Mouse (Mus musculus): ENCODE results near the gene Mrtfb. TPM values are rescaled to one million over a fixed set of nuclear protein-coding genes. Genes with fewer than 3 reads are reported as not detected.

The Mrtfb gene
- polyA plus RNA-seq, 1 experiment from 2014 or later: 14.9 TPM

DNA sequence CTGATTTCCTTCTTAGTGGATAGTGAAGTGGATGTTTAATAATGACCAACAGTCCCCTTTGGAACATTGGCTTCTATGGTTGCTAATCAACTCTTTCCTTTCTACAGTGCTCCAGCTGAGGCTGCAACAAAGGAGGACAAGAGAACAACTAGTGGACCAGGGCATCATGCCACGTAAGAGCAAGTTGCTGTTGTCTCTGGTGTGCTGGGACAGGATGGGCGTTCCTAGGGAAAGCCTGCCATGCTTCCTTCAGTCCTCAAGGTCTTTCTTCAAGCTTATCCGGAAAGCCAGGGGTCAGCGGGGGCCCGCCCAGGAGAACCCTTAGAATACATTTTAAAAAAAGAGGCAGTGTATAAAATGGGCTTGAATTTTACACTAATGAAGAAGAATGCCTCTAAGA lies 121.9 kb downstream of the Mrtfb start:
- no peak overlapping the region for H3K4me2 ChIP-seq (ENCODE audit: low read length)
- H3K4me3 ChIP-seq (replicated peaks; ENCODE audit: low read depth, low read length): no peak overlapping the region
- no peak overlapping the region for H3K9ac ChIP-seq (replicated peaks; ENCODE audit: low read length)
- ATAC-seq (ENCODE audit: low FRiP score, low TSS enrichment) (no peak), DNase-seq (no peak)
- no peaks in the 10 kb centered on the region for H3K27me3 ChIP-seq (ENCODE audit: control insufficient read depth, insufficient read depth, low read length)
- no peaks in the 10 kb centered on the region for H3K9me3 ChIP-seq (ENCODE audit: control insufficient read depth, low read length)
- no peaks in the 10 kb centered on the region for H3K36me3 ChIP-seq (ENCODE audit: control insufficient read depth, insufficient read depth, low read length)
- 87% methylated on average over 5 of the region's 5 CpGs for WGBS
- H3K27ac ChIP-seq (replicated peaks; ENCODE audit: low read depth, low read length): no peak overlapping the region
- H3K4me1 ChIP-seq (ENCODE audit: control insufficient read depth, insufficient read depth, low read length): no peaks in the 10 kb centered on the region

DNA sequence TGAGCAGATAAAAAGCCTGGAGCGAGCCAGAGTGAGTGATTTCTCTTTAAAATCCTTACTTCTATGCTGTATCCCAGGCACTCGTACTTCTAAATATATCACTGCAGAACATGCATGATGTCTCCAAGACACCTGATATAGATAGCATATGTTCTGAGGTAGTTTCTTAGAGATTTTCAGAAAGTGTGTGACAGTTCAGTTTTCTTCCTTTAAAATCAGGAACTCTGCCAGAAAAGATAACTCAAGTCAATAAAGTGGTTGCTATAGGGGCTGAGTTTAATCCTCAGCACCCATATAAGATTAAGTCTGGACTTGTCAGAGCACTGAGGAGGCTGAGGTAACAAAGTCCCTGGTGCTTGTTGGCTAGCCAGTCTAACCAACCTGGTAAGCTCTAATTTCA lies 123.6 kb downstream of the Mrtfb start:
- Histone ChIP-seq H3K4me1 (ENCODE audit: control insufficient read depth, insufficient read depth, low read length) (no peaks in the 10 kb centered on the region), H3K27ac (replicated peaks; ENCODE audit: low read depth, low read length) (no peak overlapping the region), H3K27me3 (ENCODE audit: control insufficient read depth, insufficient read depth, low read length) (no peaks in the 10 kb centered on the region), H3K4me3 (replicated peaks; ENCODE audit: low read depth, low read length) (no peak overlapping the region), H3K9me3 (ENCODE audit: control insufficient read depth, low read length) (no peaks in the 10 kb centered on the region), H3K9ac (replicated peaks; ENCODE audit: low read length) (no peak overlapping the region), H3K4me2 (ENCODE audit: low read length) (no peak overlapping the region), H3K36me3 (ENCODE audit: control insufficient read depth, insufficient read depth, low read length) (peaks cover 8% of the 10 kb centered on the region)
- DNase-seq: no peak
- no peak for ATAC-seq (ENCODE audit: low FRiP score, low TSS enrichment)
- WGBS: 89% methylated on average over 2 of the region's 2 CpGs

DNA sequence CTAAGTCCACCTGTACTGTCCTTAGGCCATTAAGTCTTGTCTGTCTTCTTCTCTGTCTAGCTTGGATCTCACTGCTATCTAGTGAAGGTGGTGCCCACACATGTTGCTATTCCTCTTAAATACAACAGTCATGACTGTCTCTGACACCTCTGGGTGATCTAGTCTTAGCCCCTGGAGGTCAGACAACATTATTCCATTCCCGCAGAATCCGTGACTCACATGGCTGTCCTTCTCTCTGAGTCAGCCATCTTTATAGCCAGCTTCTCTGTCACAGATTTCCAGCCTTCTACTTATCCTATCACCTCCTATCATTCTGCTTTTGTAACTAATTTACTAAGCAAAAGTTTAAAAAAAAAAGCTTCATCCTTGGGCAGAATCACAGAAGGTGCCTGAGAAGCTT lies 125.5 kb downstream of the Mrtfb start:
- H3K9ac ChIP-seq (replicated peaks; ENCODE audit: low read length): no peak overlapping the region
- H3K4me2 ChIP-seq (ENCODE audit: low read length): no peak overlapping the region
- no peak for DNase-seq

DNA sequence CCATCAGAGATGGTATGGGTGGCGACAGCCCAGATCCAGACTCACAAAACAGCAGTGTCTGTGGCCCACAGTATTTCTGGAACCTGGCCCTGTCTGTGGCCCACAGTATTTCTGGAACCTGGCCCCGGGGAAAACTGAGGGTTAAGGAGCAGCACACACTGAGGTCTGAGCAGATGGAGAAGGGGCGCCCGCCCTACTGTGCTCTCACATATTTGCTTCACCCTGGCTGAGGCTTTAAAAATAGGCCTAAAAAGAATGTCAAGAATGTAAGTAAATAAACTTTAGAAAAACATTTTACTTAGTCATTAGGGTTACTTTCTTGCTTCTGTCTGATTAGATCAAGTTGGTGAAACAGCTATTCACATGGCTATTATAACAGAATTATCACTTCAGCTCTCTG lies 131.0 kb downstream of the Mrtfb start:
- Histone ChIP-seq H3K4me2 (ENCODE audit: low read length) (no peak overlapping the region), H3K9ac (replicated peaks; ENCODE audit: low read length) (no peak overlapping the region), H3K4me3 (replicated peaks; ENCODE audit: low read depth, low read length) (no peak overlapping the region), H3K9me3 (ENCODE audit: control insufficient read depth, low read length) (no peaks in the 10 kb centered on the region), H3K27me3 (ENCODE audit: control insufficient read depth, insufficient read depth, low read length) (no peaks in the 10 kb centered on the region), H3K27ac (replicated peaks; ENCODE audit: low read depth, low read length) (no peak overlapping the region), H3K4me1 (ENCODE audit: control insufficient read depth, insufficient read depth, low read length) (no peaks in the 10 kb centered on the region), H3K36me3 (ENCODE audit: control insufficient read depth, insufficient read depth, low read length) (peaks cover 36% of the 10 kb centered on the region)
- 92% methylated on average over 4 of the region's 4 CpGs for WGBS
- DNase-seq (no peak), ATAC-seq (ENCODE audit: low FRiP score, low TSS enrichment) (no peak)

More for the DNA sequence above, 125.5 kb downstream of the Mrtfb start:
- H3K27me3 ChIP-seq (ENCODE audit: control insufficient read depth, insufficient read depth, low read length): no peaks in the 10 kb centered on the region
- peaks cover 23% of the 10 kb centered on the region for H3K36me3 ChIP-seq (ENCODE audit: control insufficient read depth, insufficient read depth, low read length)
- no peaks in the 10 kb centered on the region for H3K4me1 ChIP-seq (ENCODE audit: control insufficient read depth, insufficient read depth, low read length)
- no peak overlapping the region for H3K4me3 ChIP-seq (replicated peaks; ENCODE audit: low read depth, low read length)
- ATAC-seq (ENCODE audit: low FRiP score, low TSS enrichment): no peak
- H3K9me3 ChIP-seq (ENCODE audit: control insufficient read depth, low read length): no peaks in the 10 kb centered on the region
- no peak overlapping the region for H3K27ac ChIP-seq (replicated peaks; ENCODE audit: low read depth, low read length)
- 93% methylated on average over 2 of the region's 2 CpGs for WGBS

DNA sequence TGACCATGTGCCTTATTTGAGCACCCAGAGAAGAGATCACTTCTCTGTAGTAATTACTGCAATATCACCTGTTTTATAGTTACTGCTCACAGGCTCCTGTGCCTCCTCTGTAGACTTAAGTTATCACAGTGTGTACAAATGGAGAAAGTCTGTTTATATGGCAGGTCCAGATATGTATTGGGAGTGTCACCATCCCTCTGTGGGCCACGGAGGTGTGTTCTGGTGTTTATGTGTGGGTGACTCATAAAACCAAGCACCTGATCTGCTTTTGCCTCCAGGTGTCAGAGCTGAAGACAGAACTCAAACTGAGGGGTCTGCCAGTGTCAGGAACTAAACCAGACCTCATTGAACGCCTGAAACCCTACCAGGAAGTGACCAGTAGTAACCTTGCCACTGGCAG lies 144.1 kb downstream of the Mrtfb start:
- DNase-seq: no peak
- Histone ChIP-seq H3K36me3 (ENCODE audit: control insufficient read depth, insufficient read depth, low read length) (peaks cover 73% of the 10 kb centered on the region), H3K4me1 (ENCODE audit: control insufficient read depth, insufficient read depth, low read length) (no peaks in the 10 kb centered on the region), H3K4me3 (replicated peaks; ENCODE audit: low read depth, low read length) (no peak overlapping the region), H3K9me3 (ENCODE audit: control insufficient read depth, low read length) (no peaks in the 10 kb centered on the region), H3K9ac (replicated peaks; ENCODE audit: low read length) (no peak overlapping the region), H3K27ac (replicated peaks; ENCODE audit: low read depth, low read length) (no peak overlapping the region), H3K27me3 (ENCODE audit: control insufficient read depth, insufficient read depth, low read length) (no peaks in the 10 kb centered on the region), H3K4me2 (ENCODE audit: low read length) (no peak overlapping the region)
- ATAC-seq (ENCODE audit: low FRiP score, low TSS enrichment): no peak
- 84% methylated on average over 2 of the region's 2 CpGs for WGBS

DNA sequence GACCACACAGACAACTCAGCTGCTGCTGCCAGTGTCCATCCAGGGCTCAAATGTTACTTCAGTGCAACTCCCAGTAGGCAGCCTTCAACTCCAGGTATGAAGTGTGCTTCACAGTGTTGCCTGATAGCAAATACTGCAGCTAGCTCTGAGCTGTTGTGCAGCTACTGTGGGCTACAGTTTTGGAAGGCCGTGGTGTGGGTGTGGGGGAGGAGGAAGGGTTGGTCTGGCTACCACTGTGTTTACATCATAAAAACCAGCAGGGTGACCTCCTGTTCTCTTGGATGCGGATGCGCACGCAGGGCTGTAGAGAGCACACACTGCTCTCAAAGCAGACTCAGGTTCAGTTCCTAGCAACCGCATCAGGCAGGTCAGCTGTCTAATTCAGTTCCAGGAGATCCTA lies 145.3 kb downstream of the Mrtfb start:
- no peaks in the 10 kb centered on the region for H3K9me3 ChIP-seq (ENCODE audit: control insufficient read depth, low read length)
- H3K27ac ChIP-seq (replicated peaks; ENCODE audit: low read depth, low read length): no peak overlapping the region
- ATAC-seq (ENCODE audit: low FRiP score, low TSS enrichment) (no peak), DNase-seq (no peak)
- no peaks in the 10 kb centered on the region for H3K4me1 ChIP-seq (ENCODE audit: control insufficient read depth, insufficient read depth, low read length)
- no peak overlapping the region for H3K9ac ChIP-seq (replicated peaks; ENCODE audit: low read length)
- H3K4me2 ChIP-seq (ENCODE audit: low read length): no peak overlapping the region
- H3K4me3 ChIP-seq (replicated peaks; ENCODE audit: low read depth, low read length): no peak overlapping the region
- H3K27me3 ChIP-seq (ENCODE audit: control insufficient read depth, insufficient read depth, low read length): no peaks in the 10 kb centered on the region
- 89% methylated on average over 5 of the region's 5 CpGs for WGBS
- H3K36me3 ChIP-seq (ENCODE audit: control insufficient read depth, insufficient read depth, low read length): peaks cover 76% of the 10 kb centered on the region

DNA sequence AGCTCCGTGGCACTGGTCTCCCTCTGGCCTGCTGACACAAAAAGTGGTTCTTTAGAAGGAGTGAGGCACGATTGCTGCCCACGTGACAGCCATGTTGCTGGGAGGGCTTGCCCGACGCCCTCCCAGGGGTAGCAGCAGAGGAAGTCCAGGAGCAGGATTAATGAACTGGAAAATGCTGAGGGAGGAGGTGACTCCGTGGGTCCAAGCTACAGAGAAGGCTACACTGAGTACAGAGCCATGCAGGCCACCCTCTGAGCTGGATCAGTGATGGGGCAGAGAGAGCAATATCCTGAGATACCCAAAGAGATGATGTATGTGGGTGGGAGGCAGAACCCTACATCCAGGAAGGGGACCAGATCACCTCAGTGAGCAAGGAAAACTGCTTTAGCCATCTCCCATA lies 148.4 kb downstream of the Mrtfb start:
- ATAC-seq (ENCODE audit: low FRiP score, low TSS enrichment): no peak
- H3K27me3 ChIP-seq (ENCODE audit: control insufficient read depth, insufficient read depth, low read length): no peaks in the 10 kb centered on the region
- WGBS: 86% methylated on average over 6 of the region's 6 CpGs
- H3K27ac ChIP-seq (replicated peaks; ENCODE audit: low read depth, low read length): no peak overlapping the region
- no peak overlapping the region for H3K4me2 ChIP-seq (ENCODE audit: low read length)
- no peak for DNase-seq
- no peaks in the 10 kb centered on the region for H3K4me1 ChIP-seq (ENCODE audit: control insufficient read depth, insufficient read depth, low read length)
- H3K4me3 ChIP-seq (replicated peaks; ENCODE audit: low read depth, low read length): no peak overlapping the region
- no peak overlapping the region for H3K9ac ChIP-seq (replicated peaks; ENCODE audit: low read length)
- peaks cover 73% of the 10 kb centered on the region for H3K36me3 ChIP-seq (ENCODE audit: control insufficient read depth, insufficient read depth, low read length)
- no peaks in the 10 kb centered on the region for H3K9me3 ChIP-seq (ENCODE audit: control insufficient read depth, low read length)

DNA sequence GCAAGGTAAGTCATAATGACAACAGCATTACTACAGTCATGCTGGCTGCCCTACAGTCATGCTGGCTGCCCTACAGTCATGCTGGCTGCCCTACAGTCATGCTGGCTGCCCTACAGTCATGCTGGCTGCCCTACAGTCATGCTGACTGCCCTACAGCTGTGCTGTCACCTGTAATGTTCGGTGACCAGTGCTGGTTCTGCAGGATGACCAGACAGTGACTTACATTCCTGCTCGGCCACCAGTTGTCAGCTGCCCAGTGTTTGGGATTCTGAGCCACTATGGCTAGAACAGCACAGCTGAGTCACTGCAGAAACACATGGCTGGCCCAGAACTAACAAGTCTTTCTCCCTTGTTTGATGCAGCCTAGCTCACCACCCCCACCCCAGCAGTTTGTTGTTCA lies 149.1 kb downstream of the Mrtfb start:
- Histone ChIP-seq H3K27ac (replicated peaks; ENCODE audit: low read depth, low read length) (no peak overlapping the region), H3K4me3 (replicated peaks; ENCODE audit: low read depth, low read length) (no peak overlapping the region), H3K4me2 (ENCODE audit: low read length) (no peak overlapping the region), H3K9ac (replicated peaks; ENCODE audit: low read length) (no peak overlapping the region), H3K27me3 (ENCODE audit: control insufficient read depth, insufficient read depth, low read length) (no peaks in the 10 kb centered on the region), H3K9me3 (ENCODE audit: control insufficient read depth, low read length) (no peaks in the 10 kb centered on the region), H3K36me3 (ENCODE audit: control insufficient read depth, insufficient read depth, low read length) (peaks cover 65% of the 10 kb centered on the region), H3K4me1 (ENCODE audit: control insufficient read depth, insufficient read depth, low read length) (no peaks in the 10 kb centered on the region)
- WGBS: 85% methylated on average over 2 of the region's 2 CpGs
- no peak for DNase-seq
- ATAC-seq (ENCODE audit: low FRiP score, low TSS enrichment): no peak

DNA sequence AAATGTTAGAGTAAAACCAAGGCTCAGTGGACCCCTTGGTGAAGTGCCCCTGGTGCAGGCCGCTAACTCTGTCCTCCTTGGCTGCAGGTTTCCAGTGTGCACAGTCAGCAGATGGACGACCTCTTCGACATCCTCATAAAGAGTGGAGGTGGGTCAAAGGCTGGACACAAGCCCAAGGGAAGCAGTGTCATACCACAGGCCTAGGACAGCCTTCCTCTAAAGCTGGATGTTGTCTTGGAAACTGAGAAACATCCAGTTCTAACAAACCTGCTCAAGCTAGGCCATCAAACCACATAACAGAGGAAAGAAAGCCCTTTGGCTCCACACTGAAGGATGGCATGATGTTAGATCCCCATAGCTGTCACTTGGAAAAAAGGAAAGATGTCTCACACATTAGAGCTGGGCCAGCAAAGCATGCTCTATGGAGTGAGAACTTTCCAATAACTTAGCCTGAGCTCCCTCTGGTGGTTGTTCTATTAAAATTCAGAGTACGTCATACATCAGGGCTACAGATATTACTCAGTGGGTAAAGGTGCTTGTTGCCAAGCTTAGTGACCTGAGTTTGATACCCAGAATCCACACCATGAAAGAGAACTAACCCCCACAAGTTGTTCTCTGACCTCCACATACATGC lies 153.4 kb downstream of the Mrtfb start:
- no peak overlapping the region for H3K9ac ChIP-seq (replicated peaks; ENCODE audit: low read length)
- no peak overlapping the region for H3K4me2 ChIP-seq (ENCODE audit: low read length)
- peaks cover 60% of the 10 kb centered on the region for H3K36me3 ChIP-seq (ENCODE audit: control insufficient read depth, insufficient read depth, low read length)
- H3K4me3 ChIP-seq (replicated peaks; ENCODE audit: low read depth, low read length): no peak overlapping the region
- WGBS: 70% methylated on average over 4 of the region's 4 CpGs
- no peak overlapping the region for H3K27ac ChIP-seq (replicated peaks; ENCODE audit: low read depth, low read length)
- no peaks in the 10 kb centered on the region for H3K27me3 ChIP-seq (ENCODE audit: control insufficient read depth, insufficient read depth, low read length)
- no peaks in the 10 kb centered on the region for H3K4me1 ChIP-seq (ENCODE audit: control insufficient read depth, insufficient read depth, low read length)
- no peaks in the 10 kb centered on the region for H3K9me3 ChIP-seq (ENCODE audit: control insufficient read depth, low read length)
- ATAC-seq (ENCODE audit: low FRiP score, low TSS enrichment) (peak; percentile 50), DNase-seq (peak; percentile 90)
